Mouse (Mus musculus): ENCODE data around the gene Pld5.

Gene Pld5

DNA sequence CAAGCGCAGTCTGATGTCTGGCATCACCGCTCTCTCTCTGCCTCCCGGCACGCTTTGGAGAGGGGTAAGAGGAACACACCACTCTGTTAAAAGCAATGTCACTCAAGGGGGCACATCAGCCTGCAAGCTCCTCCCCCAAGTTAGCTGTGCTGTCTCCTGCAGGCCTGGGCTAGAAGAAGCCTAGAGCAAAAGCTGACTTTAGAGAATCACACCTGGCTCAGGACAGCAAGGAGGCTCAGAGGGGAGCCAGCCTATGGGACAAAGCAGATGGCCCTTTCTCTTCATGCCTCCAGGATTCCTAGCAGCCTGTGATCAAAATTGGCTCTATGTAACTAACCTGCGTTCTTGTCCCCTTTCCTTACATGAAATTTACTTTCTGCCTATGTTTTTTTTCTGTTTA lies 107.3 kb downstream of the Pld5 start:
- no peak for DNase-seq (ENCODE audit: low read depth, low spot score)

DNA sequence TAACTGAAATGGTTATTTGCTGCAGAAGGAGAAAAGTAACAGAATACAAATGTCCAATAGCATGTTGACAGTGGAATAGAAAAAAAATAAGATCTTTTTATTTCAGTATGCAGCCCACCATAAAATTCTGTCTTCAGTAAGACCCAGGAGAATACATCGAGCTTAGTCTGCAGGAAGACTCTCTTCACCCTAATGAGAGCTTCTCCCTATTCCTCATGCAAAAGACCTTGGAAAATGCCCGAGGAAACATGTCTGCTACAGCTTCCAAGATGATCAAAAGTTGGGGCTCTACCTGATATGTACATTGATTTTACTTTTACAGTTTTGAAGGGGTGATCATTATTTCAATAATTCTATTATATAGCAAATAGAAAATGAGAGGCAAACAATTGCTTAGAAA lies 108.0 kb downstream of the Pld5 start:
- no peak for DNase-seq (ENCODE audit: low read depth, low spot score)

DNA sequence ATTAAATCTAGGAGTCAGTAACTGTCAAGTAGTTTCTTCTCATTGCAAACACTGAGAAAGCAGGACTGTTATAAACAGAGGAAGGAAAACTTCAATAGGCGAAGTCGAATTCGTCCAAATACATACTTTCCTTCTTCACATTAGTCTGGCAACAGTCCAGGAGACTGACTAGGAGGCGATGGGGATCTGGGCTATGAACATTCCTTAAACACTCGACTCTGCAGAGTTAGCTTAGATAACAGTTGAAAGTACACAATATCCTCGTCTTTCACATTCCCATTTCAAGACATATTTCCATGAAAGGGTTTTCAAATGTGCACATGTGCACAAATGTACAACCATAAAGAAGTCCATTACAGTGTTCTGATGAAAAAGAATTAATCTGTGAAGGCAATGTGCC lies 129.8 kb downstream of the Pld5 start:
- DNase-seq (ENCODE audit: low read depth, low spot score) = no peak

DNA sequence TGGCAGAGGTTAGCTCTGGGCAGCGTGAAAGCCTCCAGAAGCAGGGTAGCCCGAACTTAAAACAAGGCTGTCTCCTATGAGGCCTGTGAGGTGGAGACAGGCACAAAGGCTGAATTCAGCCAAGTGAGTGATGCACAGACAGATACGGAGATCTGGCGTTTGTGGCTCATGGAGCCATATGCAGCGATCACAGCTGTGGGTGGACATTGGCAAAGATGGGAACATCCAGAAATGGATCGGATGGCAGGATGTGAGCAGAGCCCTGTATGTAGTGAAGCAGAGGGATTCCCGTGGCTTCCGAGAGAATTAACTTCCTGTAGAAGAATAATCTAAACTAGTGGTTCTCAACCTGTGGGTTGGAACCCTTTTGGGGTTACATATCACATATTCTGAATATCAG lies 140.7 kb downstream of the Pld5 start:
- no peak for DNase-seq (ENCODE audit: low read depth, low spot score)

DNA sequence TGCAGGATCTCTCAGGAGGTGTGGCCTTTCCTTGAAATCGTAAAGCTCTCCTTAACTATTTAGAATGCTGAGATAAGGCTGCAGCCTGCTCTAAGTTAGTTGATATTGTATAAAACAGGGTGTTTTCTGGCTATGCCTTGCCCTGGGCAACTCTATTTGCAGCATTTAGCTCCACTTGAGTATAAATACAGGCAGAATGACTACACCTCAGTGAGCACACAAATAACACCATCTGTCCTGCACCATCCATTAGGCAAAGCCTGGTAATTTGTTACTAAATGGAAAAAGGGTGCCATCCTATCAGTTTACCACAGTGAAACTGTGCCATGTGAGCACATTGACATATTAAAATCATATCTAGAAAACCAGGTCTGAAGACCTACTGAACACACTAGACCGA lies 149.3 kb downstream of the Pld5 start:
- DNase-seq (ENCODE audit: low read depth, low spot score) = no peak

DNA sequence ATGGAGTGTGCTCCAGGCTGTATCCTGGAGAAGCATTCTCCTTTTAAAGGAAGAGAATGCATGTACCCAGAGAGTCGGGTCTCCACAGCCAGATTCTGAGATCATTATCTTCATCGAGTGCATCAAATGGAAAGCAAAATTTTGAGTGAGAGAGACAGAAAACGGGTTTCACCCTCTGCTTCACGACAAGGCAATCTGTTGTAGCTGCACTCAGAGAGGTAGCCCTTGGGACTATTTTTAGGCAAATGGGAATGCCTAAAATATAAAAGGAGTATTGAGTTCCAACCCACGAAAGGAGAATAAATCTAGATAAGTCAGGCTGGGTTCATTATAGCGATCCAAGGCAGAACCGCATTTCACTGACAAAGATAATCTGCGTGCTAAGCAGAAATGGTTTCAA lies 150.7 kb downstream of the Pld5 start:
- no peak for DNase-seq (ENCODE audit: low read depth, low spot score)

GRCm38 (mm10) chr1:176123781-176124180 lies 151.3 kb downstream of the Pld5 start:
- no peak for DNase-seq (ENCODE audit: low read depth, low spot score)

DNA sequence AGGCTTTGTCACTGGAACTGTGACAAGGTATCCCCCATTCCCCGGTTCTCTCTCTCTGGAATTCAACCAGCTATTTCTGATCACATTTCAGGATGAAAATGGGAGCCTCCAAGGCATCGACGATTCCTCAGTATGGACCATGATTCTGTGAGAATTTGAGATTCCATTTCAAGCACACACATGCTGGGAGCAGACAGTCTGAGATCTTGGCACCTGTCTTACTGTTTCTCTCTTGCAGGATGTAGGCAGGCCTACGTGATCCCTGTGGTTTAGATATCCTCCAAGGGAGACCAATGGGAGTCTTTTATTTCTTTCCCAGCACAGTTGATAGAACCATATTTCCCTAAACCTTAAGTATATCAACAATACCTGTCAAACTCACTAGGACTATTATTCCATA lies 159.5 kb downstream of the Pld5 start:
- DNase-seq (ENCODE audit: low read depth, low spot score) = no peak

- peak; percentile 51 for DNase-seq (ENCODE audit: low read depth, low spot score)
These were observed 176.3 kb downstream of the Pld5 start for GRCm38 (mm10) chr1:176098685-176099320.

- DNase-seq (ENCODE audit: low read depth, low spot score) = no peak
These were observed 183.0 kb downstream of the Pld5 start for GRCm38 (mm10) chr1:176092119-176092518.

GRCm38 (mm10) chr1:176089382-176089781 lies 185.7 kb downstream of the Pld5 start:
- no peak for DNase-seq (ENCODE audit: low read depth, low spot score)

DNA sequence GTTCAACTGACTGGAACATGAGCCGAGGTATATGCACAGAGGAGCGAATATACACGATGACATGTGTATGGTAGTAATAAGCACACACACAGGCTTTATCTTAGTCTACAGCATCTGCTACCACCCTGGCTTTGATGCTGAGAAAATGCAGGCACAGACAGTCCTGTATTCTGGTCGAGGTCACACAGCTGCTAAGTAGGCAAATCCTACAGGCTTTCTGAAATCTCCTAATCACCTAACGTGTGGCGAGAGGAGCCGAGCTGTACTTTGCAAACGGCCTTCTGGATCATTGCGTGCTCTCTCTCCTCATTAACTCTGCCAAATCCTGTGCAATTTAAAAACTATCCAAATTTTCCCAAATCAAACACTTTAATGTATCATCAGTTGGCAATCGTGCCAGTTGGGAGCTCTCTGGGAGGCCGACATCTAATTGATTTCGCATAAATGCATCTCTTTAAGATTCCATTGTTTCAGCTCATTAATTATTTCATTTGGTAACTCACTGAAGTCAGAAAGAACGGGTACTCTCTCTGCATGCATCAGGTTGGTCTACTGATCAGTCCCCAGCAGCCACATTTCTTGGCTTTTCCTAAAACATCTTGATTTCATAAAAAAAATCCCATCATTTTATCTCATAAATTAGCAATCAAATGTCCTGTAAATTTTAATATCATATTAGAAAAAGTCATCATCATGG lies 189.0 kb downstream of the Pld5 start:
- no peak for DNase-seq (ENCODE audit: low read depth, low spot score)

DNA sequence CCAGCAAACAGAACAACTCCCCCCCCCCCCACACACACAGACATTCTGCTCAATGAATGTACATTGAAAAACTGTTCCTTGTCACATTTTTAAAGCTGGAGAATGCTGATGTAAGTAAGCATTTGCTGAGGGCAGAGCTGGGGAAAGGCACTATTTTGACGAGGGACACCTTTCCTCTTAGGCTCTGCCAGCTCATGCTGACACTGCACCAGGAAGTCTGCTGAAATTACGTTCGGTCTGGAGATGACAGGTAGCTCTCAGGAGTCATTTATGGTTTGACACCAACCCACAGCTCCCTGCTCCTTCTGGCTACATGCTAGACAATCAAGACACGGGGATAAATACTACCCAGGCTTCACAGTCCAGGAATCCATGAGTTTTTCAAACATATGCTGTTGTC lies 192.8 kb downstream of the Pld5 start:
- DNase-seq (ENCODE audit: low read depth, low spot score) = no peak

DNA sequence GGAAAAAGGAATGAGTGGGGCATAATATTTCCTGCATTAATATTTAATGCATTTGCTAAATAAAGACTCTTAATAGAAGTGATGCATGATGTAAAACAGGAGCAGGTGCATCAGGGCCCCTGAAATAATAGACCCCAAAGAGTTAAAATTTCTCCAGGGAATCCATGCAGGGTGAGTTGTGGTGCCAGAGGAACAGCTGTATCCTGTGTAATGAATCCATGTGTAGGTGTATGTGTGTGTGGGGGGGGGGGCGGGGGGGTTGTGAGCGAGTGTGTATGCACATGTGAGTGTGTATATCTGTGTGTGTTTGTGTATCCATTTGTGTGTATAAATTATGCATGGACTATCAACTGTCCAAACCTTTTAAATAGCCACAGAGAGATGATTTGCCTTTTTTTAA lies 194.1 kb downstream of the Pld5 start:
- DNase-seq (ENCODE audit: low read depth, low spot score) = no peak

GRCm38 (mm10) chr1:176078410-176078809 lies 196.7 kb downstream of the Pld5 start:
- no peak for DNase-seq (ENCODE audit: low read depth, low spot score)

DNA sequence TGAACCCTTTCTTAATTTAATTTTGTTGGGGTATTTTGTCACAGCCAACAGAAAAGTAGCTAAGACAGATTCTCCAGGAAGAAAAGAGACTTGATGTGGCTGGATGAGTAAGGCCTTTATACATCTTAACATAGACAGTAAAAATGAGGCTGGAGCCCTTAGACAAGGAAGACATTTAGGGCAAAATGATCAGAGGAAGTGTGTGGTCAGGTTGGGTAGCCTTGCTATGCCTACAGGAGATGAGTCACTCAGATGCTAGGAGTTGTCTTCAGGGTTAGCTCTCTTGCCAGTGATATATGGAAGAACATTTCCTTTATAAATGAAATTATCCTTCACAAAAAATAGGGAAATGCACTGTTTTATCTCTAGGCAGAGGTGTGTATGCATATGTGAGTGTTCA lies 198.3 kb downstream of the Pld5 start:
- no peak for DNase-seq (ENCODE audit: low read depth, low spot score)

GRCm38 (mm10) chr1:176075810-176076209 lies 199.3 kb downstream of the Pld5 start:
- no peak for DNase-seq (ENCODE audit: low read depth, low spot score)

DNA sequence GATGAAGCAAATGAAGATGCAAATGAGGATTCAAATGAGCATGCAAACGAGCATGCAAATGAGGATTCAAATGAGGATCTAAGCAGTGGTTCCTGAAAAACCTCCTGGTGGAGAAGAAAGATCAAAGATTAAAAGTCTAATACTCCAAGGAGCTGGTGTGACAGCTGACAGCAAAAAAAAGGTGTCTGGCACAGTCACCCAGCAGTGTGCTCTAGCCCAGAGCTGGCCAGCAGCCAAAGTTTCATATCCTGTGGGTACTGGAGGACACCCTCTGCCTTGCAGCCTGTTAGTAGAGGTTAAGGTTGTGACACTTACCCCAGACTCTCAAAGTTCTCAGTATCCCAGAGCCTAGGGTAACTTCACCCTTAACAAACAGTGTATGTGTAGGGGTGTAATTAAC lies 199.7 kb downstream of the Pld5 start:
- peak; percentile 26 for DNase-seq (ENCODE audit: low read depth, low spot score)

DNA sequence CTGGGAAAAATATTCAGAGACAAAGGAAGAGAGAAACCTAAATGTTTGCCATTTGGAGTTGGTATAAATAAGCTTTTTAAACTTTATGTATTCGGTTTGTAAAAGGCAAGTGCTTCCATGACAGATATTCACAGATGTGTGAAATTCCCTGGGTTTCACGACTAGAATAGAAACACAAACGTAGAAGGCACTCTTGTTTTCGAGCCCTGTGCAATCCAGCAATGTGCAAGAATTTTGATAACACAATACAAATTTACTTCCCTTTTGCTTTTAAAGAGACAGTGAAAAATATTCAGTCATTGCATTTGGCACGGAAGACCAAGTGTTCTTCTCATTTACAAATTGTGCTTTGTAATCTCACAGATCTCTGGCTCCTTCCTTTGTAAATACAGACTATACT lies 200.6 kb downstream of the Pld5 start:
- no peak for DNase-seq (ENCODE audit: low read depth, low spot score)

- no peak for DNase-seq (ENCODE audit: low read depth, low spot score)
These were observed 209.8 kb downstream of the Pld5 start for GRCm38 (mm10) chr1:176065281-176065680.

DNA sequence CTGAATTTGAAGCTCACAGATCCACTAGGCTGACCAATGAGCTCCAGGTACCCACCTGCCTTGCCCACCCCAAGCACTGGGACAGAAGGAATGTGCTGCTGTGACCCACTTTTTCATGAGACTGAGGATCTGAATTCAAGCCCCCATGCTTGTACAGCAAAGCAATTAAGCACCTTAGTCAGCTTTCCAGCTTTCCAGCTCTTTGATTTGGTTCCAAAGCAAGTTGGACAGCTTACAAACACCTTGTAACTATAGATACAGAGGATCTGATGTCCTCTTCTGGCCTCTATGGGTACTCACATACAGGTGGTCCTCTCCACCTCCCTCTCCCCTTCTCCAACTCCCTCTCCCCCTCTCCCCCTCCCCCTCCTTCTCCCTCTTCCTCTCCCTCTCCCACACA lies 210.6 kb downstream of the Pld5 start:
- no peak for DNase-seq (ENCODE audit: low read depth, low spot score)

GRCm38 (mm10) chr1:176053653-176054052 lies 221.5 kb downstream of the Pld5 start:
- DNase-seq (ENCODE audit: low read depth, low spot score) = no peak

DNA sequence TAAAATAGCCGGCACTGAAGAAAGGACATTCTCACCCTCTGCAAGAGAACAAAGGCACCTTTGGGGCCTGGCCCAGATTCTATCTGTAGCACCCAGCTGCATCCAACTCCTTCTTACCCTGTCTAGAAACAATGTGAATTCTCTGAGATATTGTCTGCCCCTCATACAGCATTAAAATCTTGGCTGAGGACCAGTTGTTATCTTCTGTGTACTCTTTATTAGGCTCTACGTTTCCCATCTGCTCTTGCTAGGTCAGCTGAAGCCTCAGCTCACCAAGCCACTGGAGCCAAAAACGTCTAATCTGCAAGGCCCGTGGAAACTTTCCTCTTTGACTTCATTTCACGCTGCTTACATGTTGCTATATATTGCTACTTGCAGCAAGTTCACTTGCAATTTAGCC lies 228.1 kb downstream of the Pld5 start:
- no peak for DNase-seq (ENCODE audit: low read depth, low spot score)

DNA sequence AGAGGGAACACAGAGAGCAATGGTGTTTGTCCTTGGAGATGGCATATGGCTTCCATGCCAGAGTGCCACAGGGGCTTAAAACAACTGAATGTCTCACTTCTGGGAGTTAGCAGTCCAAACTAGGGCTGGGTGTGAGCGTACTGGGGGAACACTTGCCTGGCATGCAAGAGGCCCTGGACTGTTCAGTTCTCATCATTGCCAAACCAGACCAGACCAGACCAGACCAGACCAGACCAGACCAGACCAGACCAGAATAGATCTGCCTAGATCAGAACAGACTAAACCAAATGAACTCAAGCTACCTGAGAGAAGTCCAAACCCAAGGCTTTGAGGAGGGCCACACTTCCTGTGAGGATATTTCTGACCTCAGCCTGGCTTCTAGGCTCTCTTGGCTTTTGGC lies 228.7 kb downstream of the Pld5 start:
- DNase-seq (ENCODE audit: low read depth, low spot score) = no peak
